Mouse (Mus musculus) forebrain, postnatal 0 days (tissue): ENCODE data around the gene Ptgs1. TPM values are rescaled to one million over a fixed set of nuclear protein-coding genes. Genes with fewer than 3 reads are reported as not detected.

Experiments
- ATAC-seq: fragments of 200-750 bp; cut with Nextera tagmentation; 2 replicates; pipeline ENCODE4 v1.8.0; 2017; ENCODE audit warnings: mild to moderate bottlenecking, moderate library complexity
- DNase-seq: peaks from one replicate; pipeline ENCODE4 v3.0.0-alpha.2; 2015
- H3K27ac ChIP-seq: fragments of 300-500 bp; sonication (generic); 2 replicates; pipeline ENCODE4 v1.5.1; 2014; ENCODE audit warnings: low read depth, mild to moderate bottlenecking, antibody characterized with exemption, low read length, moderate library complexity, mixed read lengths
- H3K27me3 ChIP-seq: fragments of 300-500 bp; sonication (generic); 2 replicates; pipeline ENCODE4 v1.6.1; 2014; ENCODE audit warnings: mild to moderate bottlenecking, low read length, mixed read lengths; ENCODE audit not compliant: insufficient read depth
- H3K36me3 ChIP-seq: fragments of 300-500 bp; sonication (generic); 2 replicates; pipeline ENCODE4 v1.6.1; 2014; ENCODE audit warnings: mild to moderate bottlenecking, moderate library complexity; ENCODE audit not compliant: insufficient read depth
- H3K4me1 ChIP-seq: fragments of 300-500 bp; sonication (generic); 2 replicates; pipeline ENCODE4 v1.6.1; 2014; ENCODE audit warnings: antibody characterized with exemption; ENCODE audit not compliant: insufficient read depth
- H3K4me2 ChIP-seq: fragments of 300-500 bp; sonication (generic); 2 replicates; pipeline ENCODE4 v1.6.1; 2014; ENCODE audit warnings: low read depth, mild to moderate bottlenecking, moderate library complexity
- H3K4me3 ChIP-seq: fragments of 300-500 bp; sonication (generic); 2 replicates; pipeline ENCODE4 v1.5.1; 2014; ENCODE audit warnings: low read depth, low read length, mixed read lengths
- H3K9ac ChIP-seq: fragments of 300-500 bp; sonication (generic); 2 replicates; pipeline ENCODE4 v1.6.1; 2014; ENCODE audit warnings: mild to moderate bottlenecking
- H3K9me3 ChIP-seq: fragments of 300-500 bp; sonication (generic); 2 replicates; pipeline ENCODE4 v1.6.1; 2016; ENCODE audit warnings: low read length
- CTCF ChIP-seq: sonication (generic); IDR thresholded peaks from 2 replicates; pipeline ENCODE4 v1.5.1; 2016; ENCODE audit warnings: antibody characterized with exemption, control low read depth, low read depth
- WGBS: fragments of 180-500 bp; shearing (Covaris S2); extraction: QIAGEN DNeasy Blood & Tissue Kit; methylation state at CpG from one replicate; pipeline ENCODE4 v1.1.7; 2014; 5-methylcytosine and 5-hydroxymethylcytosine counted together
- polyA plus RNA-seq: library from polyadenylated mRNA; unstranded; fragments of >200 nt; fragmentation: Nextera tagmentation; extraction: Ambion mirVana; gene quantifications from 2 replicates; pipeline ENCODE4 v1.2.1, GENCODE M21; 2015
- total RNA-seq: library from RNA; depleted of rRNA; stranded (reverse); fragments of >200 nt; gene quantifications from 2 replicates; pipeline ENCODE4 v1.2.3, GENCODE M21; 2014

The Ptgs1 gene
- total and polyA plus RNA-seq, 2 experiments from 2014 or later, result 5.5 to 6.6 TPM

- Histone ChIP-seq H3K27ac (peak overlapping the region; percentile 81), H3K9ac (peak overlapping the region; percentile 54), H3K36me3 (no peaks in the 10 kb centered on the region), H3K4me2 (peak overlapping the region; percentile 70), H3K9me3 (no peaks in the 10 kb centered on the region), H3K27me3 (no peaks in the 10 kb centered on the region; the same call in 1 of the 2 replicates), H3K4me1 (peaks cover 16% of the 10 kb centered on the region), H3K4me3 (peak overlapping the region; percentile 37)
- no peak for DNase-seq
- WGBS, result 12% methylated on average over 5 of the region's 5 CpGs
- ATAC-seq, result 0 out of 2 replicates have a peak, but pooled peaks have one; percentile 1
- no peak for TF ChIP-seq CTCF
Observed at GRCm38 (mm10) chr2:36202611-36202880, 27.7 kb upstream of the Ptgs1 start.

GRCm38 (mm10) chr2:36203011-36203825, 27.0 kb upstream of the Ptgs1 start:
- Histone ChIP-seq H3K4me3 (peak overlapping the region; percentile 37), H3K4me1 (peaks cover 12% of the 10 kb centered on the region), H3K27ac (peak overlapping the region; percentile 81), H3K27me3 (no peaks in the 10 kb centered on the region; the same call in 1 of the 2 replicates), H3K4me2 (peak overlapping the region; percentile 70), H3K9me3 (no peaks in the 10 kb centered on the region), H3K36me3 (no peaks in the 10 kb centered on the region), H3K9ac (peak overlapping the region; percentile 54)
- WGBS, result 1% methylated on average over 39 of the region's 39 CpGs
- TF ChIP-seq CTCF, result peak; percentile 31
- ATAC-seq (peak; percentile 78), DNase-seq (peak; percentile 77)

GRCm38 (mm10) chr2:36204595-36204994, 25.6 kb upstream of the Ptgs1 start:
- no peaks in the 10 kb centered on the region for H3K9me3 ChIP-seq
- H3K27me3 ChIP-seq, result no peaks in the 10 kb centered on the region; the same call in none of the 2 replicates
- DNase-seq, result no peak
- H3K4me1 ChIP-seq, result 0 out of 2 replicates have a peak, but pooled peaks cover 5% of the 10 kb centered on the region
- no peaks in the 10 kb centered on the region for H3K36me3 ChIP-seq
- H3K4me3 ChIP-seq, result no peak overlapping the region
- 59% methylated on average over 4 of the region's 4 CpGs for WGBS
- H3K9ac ChIP-seq, result no peak overlapping the region
- H3K27ac ChIP-seq, result no peak overlapping the region
- no peak for TF ChIP-seq CTCF
- H3K4me2 ChIP-seq, result no peak overlapping the region
- ATAC-seq, result no peak

- ATAC-seq, result no peak
- H3K27me3 ChIP-seq, result peaks cover 18% of the 10 kb centered on the region
- no peak overlapping the region for H3K4me2 ChIP-seq
- no peak overlapping the region for H3K9ac ChIP-seq
- no peak overlapping the region for H3K4me3 ChIP-seq
- no peaks in the 10 kb centered on the region for H3K9me3 ChIP-seq
- 0 out of 2 replicates have a peak, but pooled peaks cover 5% of the 10 kb centered on the region for H3K4me1 ChIP-seq
- H3K27ac ChIP-seq, result no peak overlapping the region
- H3K36me3 ChIP-seq, result no peaks in the 10 kb centered on the region
- DNase-seq, result no peak
- 63% methylated on average over 11 of the region's 11 CpGs for WGBS
- TF ChIP-seq CTCF, result no peak
Observed at GRCm38 (mm10) chr2:36207071-36207470, 23.2 kb upstream of the Ptgs1 start.

- TF ChIP-seq CTCF, result no peak
- ATAC-seq (no peak), DNase-seq (no peak)
- peaks cover 18% of the 10 kb centered on the region; the same call in 1 of the 2 replicates for H3K27me3 ChIP-seq
- no peak overlapping the region for H3K27ac ChIP-seq
- no peak overlapping the region for H3K9ac ChIP-seq
- H3K4me1 ChIP-seq, result no peaks in the 10 kb centered on the region
- H3K4me2 ChIP-seq, result 0 out of 2 replicates have a peak overlapping the region, but pooled peaks have one; percentile 8
- no peaks in the 10 kb centered on the region for H3K36me3 ChIP-seq
- no peak overlapping the region for H3K4me3 ChIP-seq
- H3K9me3 ChIP-seq, result no peaks in the 10 kb centered on the region
- WGBS, result 7% methylated on average over 30 of the region's 34 CpGs
Observed at GRCm38 (mm10) chr2:36210796-36211195, 19.4 kb upstream of the Ptgs1 start.

GRCm38 (mm10) chr2:36211785-36212184, 18.4 kb upstream of the Ptgs1 start:
- H3K27me3 ChIP-seq, result peaks cover 18% of the 10 kb centered on the region; the same call in 1 of the 2 replicates
- ATAC-seq (no peak), DNase-seq (no peak)
- no peak overlapping the region for H3K9ac ChIP-seq
- H3K4me1 ChIP-seq, result no peaks in the 10 kb centered on the region
- H3K27ac ChIP-seq, result no peak overlapping the region
- H3K36me3 ChIP-seq, result no peaks in the 10 kb centered on the region
- 23% methylated on average over 7 of the region's 7 CpGs for WGBS
- H3K4me2 ChIP-seq, result no peak overlapping the region
- H3K9me3 ChIP-seq, result no peaks in the 10 kb centered on the region
- no peak for TF ChIP-seq CTCF
- no peak overlapping the region for H3K4me3 ChIP-seq

- 44% methylated on average over 7 of the region's 7 CpGs for WGBS
- H3K4me2 ChIP-seq, result no peak overlapping the region
- peaks cover 18% of the 10 kb centered on the region; the same call in 1 of the 2 replicates for H3K27me3 ChIP-seq
- no peak overlapping the region for H3K27ac ChIP-seq
- H3K9ac ChIP-seq, result no peak overlapping the region
- H3K36me3 ChIP-seq, result no peaks in the 10 kb centered on the region
- no peak for ATAC-seq
- no peaks in the 10 kb centered on the region for H3K9me3 ChIP-seq
- DNase-seq, result no peak
- TF ChIP-seq CTCF, result no peak
- no peak overlapping the region for H3K4me3 ChIP-seq
- no peaks in the 10 kb centered on the region for H3K4me1 ChIP-seq
Observed at GRCm38 (mm10) chr2:36213108-36213507, 17.1 kb upstream of the Ptgs1 start.
